Mouse (Mus musculus) heart, adult 2 months (tissue): ENCODE measurements around the gene Tbce.

ENCODE experiments used
- CTCF ChIP-seq: fragments of 200-600 bp; IDR thresholded peaks from 2 replicates; pipeline ENCODE4 v1.8.1; 2022; ENCODE audit warnings: antibody characterized with exemption, mild to moderate bottlenecking, moderate library complexity
- POLR2A ChIP-seq: fragments of 200-500 bp; IDR thresholded peaks from 2 replicates; pipeline ENCODE4 v1.6.1; 2011; ENCODE audit warnings: mild to moderate bottlenecking, low read depth, low read length, control low read depth; ENCODE audit not compliant: insufficient read depth

DNA sequence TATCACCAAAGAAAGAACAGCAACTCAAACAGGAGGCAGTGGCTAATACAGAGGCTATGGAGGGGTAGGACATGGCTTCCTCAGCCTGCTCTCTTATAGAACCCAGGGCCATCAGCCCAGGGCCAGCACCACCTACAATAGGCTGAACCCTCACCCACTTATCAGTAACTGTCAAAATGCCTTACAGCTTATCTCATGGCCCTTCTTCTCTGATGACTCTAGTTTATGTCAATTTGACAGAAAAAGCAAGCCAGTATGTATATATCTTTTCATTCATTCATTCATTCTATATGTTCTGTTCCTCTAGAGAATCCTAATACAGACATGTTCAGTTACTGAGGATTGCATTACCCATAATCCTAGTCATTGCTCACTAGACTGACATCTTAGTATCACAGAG is 21.2 kb downstream of the Tbce start:
- TF ChIP-seq POLR2A = no peak
- no peak for TF ChIP-seq CTCF
